Mouse (Mus musculus) G1E (cell line): ENCODE data around the gene Znfx1. TPM values are rescaled to one million over a fixed set of nuclear protein-coding genes. Genes with fewer than 3 reads are reported as not detected.

Experiments used
- ATAC-seq: 2 replicates; pipeline ENCODE4 v1.8.0; 2016; ENCODE audit warnings: mild to moderate bottlenecking; ENCODE audit not compliant: insufficient number of reproducible peaks, poor library complexity, low FRiP score, severe bottlenecking; ENCODE audit errors: extremely low read depth
- DNase-seq: peaks from one replicate; pipeline ENCODE4 v3.0.0; 2012; ENCODE audit warnings: low spot score
- H3K27me3 ChIP-seq: 2 replicates; pipeline ENCODE4 v1.6.1; 2012; ENCODE audit warnings: mild to moderate bottlenecking, low read length, inconsistent platforms; ENCODE audit not compliant: insufficient read depth
- H3K36me3 ChIP-seq: replicated peaks from 2 replicates; pipeline ENCODE3; 2012; ENCODE audit warnings: mild to moderate bottlenecking, inconsistent platforms
- H3K4me1 ChIP-seq: 2 replicates; pipeline ENCODE4 v1.6.1; 2012; ENCODE audit warnings: low read depth, low read length, inconsistent platforms, mixed read lengths; ENCODE audit not compliant: insufficient read depth
- H3K4me3 ChIP-seq: 2 replicates; pipeline ENCODE4 v1.5.1; 2012; ENCODE audit warnings: low read depth, mild to moderate bottlenecking, inconsistent platforms, low read length, moderate library complexity, mixed read lengths
- H3K9me3 ChIP-seq: replicated peaks from 2 replicates; pipeline ENCODE4 v1.6.1; 2012; ENCODE audit warnings: inconsistent platforms
- CTCF ChIP-seq: IDR thresholded peaks from 2 replicates; pipeline ENCODE4 v1.5.1; 2012; ENCODE audit warnings: low read depth, low read length, inconsistent platforms, mixed read lengths
- GATA1 ChIP-seq: IDR thresholded peaks from 2 replicates; pipeline ENCODE4 v1.6.1; 2012; ENCODE audit warnings: borderline replicate concordance, low read length, inconsistent platforms, mixed read lengths
- GATA2 ChIP-seq: IDR thresholded peaks from 2 replicates; pipeline ENCODE4 v1.6.1; 2012; ENCODE audit warnings: low read depth, low read length, inconsistent platforms, borderline replicate concordance
- POLR2AphosphoS5 ChIP-seq: IDR thresholded peaks from 2 replicates; pipeline ENCODE4 v1.6.1; 2012; ENCODE audit warnings: low read depth, low read length, inconsistent platforms; ENCODE audit not compliant: insufficient replicate concordance
- TAL1 ChIP-seq: conservative IDR thresholded peaks from 2 replicates; pipeline ENCODE4 v1.6.1; 2012; ENCODE audit warnings: low read depth, low read length, inconsistent platforms, mixed read lengths
- polyA plus RNA-seq: library from polyadenylated mRNA; stranded (reverse); fragments of >175 nt; gene quantifications from 2 replicates; pipeline ENCODE4 v1.2.3, GENCODE M21; 2012
- total RNA-seq, 2 experiments: library from RNA; stranded (forward) in 1 of 2; stranded (reverse) in 1 of 2; fragments of 200-1000 nt in 1 of 2; fragments of >200 nt in 1 of 2; fragmentation: Nextera tagmentation in 1 of 2; gene quantifications; 2 replicates each; pipeline ENCODE4 v1.2.3; 2014 to 2017

The Znfx1 gene
- total and polyA plus RNA-seq, 3 experiments: 4.1 to 21.6 (median 13.5) TPM

GRCm38 (mm10) chr2:167066031-167066430, 3.2 kb upstream of the Znfx1 start:
- Histone ChIP-seq H3K36me3 (peaks cover 30% of the 10 kb centered on the region), H3K4me3 (peak overlapping the region; percentile 72; the same call in 1 of the 2 replicates), H3K4me1 (peaks cover 39% of the 10 kb centered on the region), H3K9me3 (no peaks in the 10 kb centered on the region), H3K27me3 (peaks cover 11% of the 10 kb centered on the region)
- no peak for DNase-seq
- no peak for TF ChIP-seq GATA1
- peak; percentile 76; the same call in 1 of the 2 replicates for TF ChIP-seq POLR2AphosphoS5
- TF ChIP-seq TAL1: no peak
- no peak for TF ChIP-seq CTCF
- no peak for ATAC-seq

DNA sequence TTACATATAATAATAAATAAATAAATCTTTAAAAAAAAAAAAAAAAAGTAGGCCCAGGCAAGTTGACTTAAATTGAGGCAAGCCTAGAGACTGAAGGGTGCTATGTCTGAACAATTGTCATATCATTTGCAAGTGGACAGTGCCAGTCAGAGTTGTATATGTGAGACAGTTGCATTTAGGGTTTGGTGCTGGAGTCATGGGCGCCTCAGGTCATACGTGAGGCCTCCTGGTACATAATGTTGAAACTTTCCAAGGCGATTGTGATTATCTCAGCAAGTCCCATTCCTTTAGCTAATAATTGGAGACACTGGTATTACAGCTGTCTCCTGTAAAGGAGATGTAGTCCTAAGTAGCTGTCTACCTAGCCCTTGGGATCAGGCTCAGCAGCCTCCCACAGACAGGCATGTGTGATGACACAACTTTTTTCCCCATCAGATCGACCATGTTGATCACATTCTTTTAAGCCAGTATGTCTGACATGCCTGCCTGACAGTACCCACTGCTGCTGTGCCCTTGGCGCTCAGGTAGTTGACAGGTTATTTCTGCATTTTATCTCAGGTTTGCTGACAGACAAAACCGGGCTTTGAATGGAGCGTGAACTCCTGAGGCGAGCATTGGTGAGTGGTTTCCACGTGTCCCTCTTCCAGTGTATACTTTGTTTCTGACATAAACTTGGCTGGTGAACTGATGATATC, 1.9 kb upstream of the Znfx1 start:
- DNase-seq: no peak
- Histone ChIP-seq H3K4me1 (peaks cover 45% of the 10 kb centered on the region), H3K27me3 (no peaks in the 10 kb centered on the region), H3K4me3 (peak overlapping the region; percentile 72), H3K36me3 (peaks cover 40% of the 10 kb centered on the region), H3K9me3 (no peaks in the 10 kb centered on the region)
- ATAC-seq: no peak
- TF ChIP-seq GATA2: no peak
- TF ChIP-seq TAL1: no peak
- no peak for TF ChIP-seq CTCF
- TF ChIP-seq POLR2AphosphoS5: peak; percentile 86; the same call in 1 of the 2 replicates
- no peak for TF ChIP-seq GATA1

GRCm38 (mm10) chr2:167063906-167064496, 1.2 kb upstream of the Znfx1 start:
- DNase-seq (no peak), ATAC-seq (no peak)
- no peak for TF ChIP-seq CTCF
- TF ChIP-seq GATA2: no peak
- H3K4me1 ChIP-seq: peaks cover 48% of the 10 kb centered on the region
- no peaks in the 10 kb centered on the region for H3K9me3 ChIP-seq
- no peaks in the 10 kb centered on the region for H3K27me3 ChIP-seq
- peaks cover 44% of the 10 kb centered on the region for H3K36me3 ChIP-seq
- peak overlapping the region; percentile 89 for H3K4me3 ChIP-seq

- ATAC-seq (peak; percentile 72), DNase-seq (peak; percentile 95)
- Histone ChIP-seq H3K36me3 (peaks cover 57% of the 10 kb centered on the region), H3K9me3 (no peaks in the 10 kb centered on the region), H3K27me3 (no peaks in the 10 kb centered on the region), H3K4me3 (peak overlapping the region; percentile 89), H3K4me1 (peaks cover 45% of the 10 kb centered on the region)
- TF ChIP-seq GATA2 (no peak), CTCF (no peak), TAL1 (no peak), GATA1 (no peak), POLR2AphosphoS5 (no peak)
Measured at GRCm38 (mm10) chr2:167062497-167062911, 311 bp downstream of the Znfx1 start.

- ATAC-seq (no peak), DNase-seq (no peak)
- H3K9me3 ChIP-seq: no peaks in the 10 kb centered on the region
- TF ChIP-seq CTCF (no peak), TAL1 (no peak), GATA1 (no peak), POLR2AphosphoS5 (no peak), GATA2 (no peak)
- H3K27me3 ChIP-seq: no peaks in the 10 kb centered on the region
- H3K4me1 ChIP-seq: peaks cover 40% of the 10 kb centered on the region
- H3K4me3 ChIP-seq: peak overlapping the region; percentile 89
- H3K36me3 ChIP-seq: peaks cover 66% of the 10 kb centered on the region
Measured at GRCm38 (mm10) chr2:167061381-167062034, 1.3 kb downstream of the Znfx1 start.

- Histone ChIP-seq H3K4me3 (no peak overlapping the region), H3K4me1 (peaks cover 34% of the 10 kb centered on the region), H3K36me3 (peaks cover 67% of the 10 kb centered on the region), H3K9me3 (no peaks in the 10 kb centered on the region), H3K27me3 (no peaks in the 10 kb centered on the region)
- no peak for DNase-seq
- no peak for ATAC-seq
- TF ChIP-seq CTCF (no peak), GATA1 (no peak), GATA2 (no peak), TAL1 (no peak), POLR2AphosphoS5 (no peak)
Measured at GRCm38 (mm10) chr2:167060761-167061160, 2.1 kb downstream of the Znfx1 start.
